Mouse (Mus musculus) limb, embryonic 10.5 days (tissue): Measurements from ENCODE around the gene Cd48. TPM values are rescaled to one million over a fixed set of nuclear protein-coding genes. Genes with fewer than 3 reads are reported as not detected.

Experiments
- DNase-seq: peaks from one replicate; pipeline ENCODE4 v3.0.0-alpha.2; 2017; ENCODE audit warnings: low spot score
- H3K27ac ChIP-seq: fragments of 300-500 bp; sonication (generic); 2 replicates; pipeline ENCODE4 v1.5.1; 2016; ENCODE audit warnings: mild to moderate bottlenecking
- H3K27me3 ChIP-seq: fragments of 300-500 bp; sonication (generic); 2 replicates; pipeline ENCODE4 v1.6.1; 2016; ENCODE audit warnings: low read depth, mild to moderate bottlenecking; ENCODE audit not compliant: poor library complexity, severe bottlenecking
- H3K36me3 ChIP-seq: fragments of 300-500 bp; sonication (generic); 2 replicates; pipeline ENCODE4 v1.6.1; 2016; ENCODE audit warnings: mild to moderate bottlenecking, moderate library complexity
- H3K4me1 ChIP-seq: fragments of 300-500 bp; sonication (generic); 2 replicates; pipeline ENCODE4 v1.6.1; 2016
- H3K4me3 ChIP-seq: fragments of 300-500 bp; sonication (generic); 2 replicates; pipeline ENCODE4 v1.5.1; 2016; ENCODE audit warnings: mild to moderate bottlenecking, moderate library complexity
- H3K9me3 ChIP-seq: fragments of 300-500 bp; sonication (generic); replicated peaks from 2 replicates; pipeline ENCODE4 v1.6.1; 2016; ENCODE audit warnings: mild to moderate bottlenecking
- WGBS: fragments of 180-500 bp; shearing (Covaris S2); methylation state at CpG from one replicate; pipeline ENCODE4 v1.1.7; 2016; 5-methylcytosine and 5-hydroxymethylcytosine counted together
- microRNA-seq: library from miRNA; unstranded; fragments of <30 nt; microRNA quantifications from one replicate; pipeline ENCODE4, GENCODE M21; 2017
- polyA plus RNA-seq: library from polyadenylated mRNA; unstranded; fragments of >200 nt; fragmentation: Nextera tagmentation; extraction: Ambion mirVana; gene quantifications from 2 replicates; pipeline ENCODE4 v1.2.1, GENCODE M21; 2016

Gene Cd48
- polyA plus RNA-seq, 1 experiment from 2014 or later, result 0.38 TPM

DNA sequence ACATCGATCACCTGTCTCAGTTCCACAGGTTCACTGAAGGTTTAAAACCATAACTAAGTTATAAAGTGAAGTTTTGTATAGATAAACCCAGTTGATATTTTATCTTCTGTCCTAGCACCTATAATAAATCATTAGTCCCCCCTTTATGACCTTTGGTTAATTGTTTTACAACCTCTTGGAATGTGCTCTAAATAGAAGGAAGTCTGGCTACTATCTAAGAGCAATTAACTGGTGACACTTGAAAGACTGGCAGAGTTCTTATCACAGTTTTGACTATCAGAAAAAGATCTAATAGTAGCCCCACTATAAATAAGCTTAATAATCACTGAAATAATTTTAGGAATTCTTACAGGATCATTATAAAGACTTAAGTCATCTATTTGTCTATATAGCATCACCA is 34.4 kb downstream of the Cd48 start:
- no peaks in the 10 kb centered on the region for H3K9me3 ChIP-seq
- H3K4me3 ChIP-seq, result no peak overlapping the region
- no peaks in the 10 kb centered on the region for H3K27me3 ChIP-seq
- H3K27ac ChIP-seq, result no peak overlapping the region
- H3K4me1 ChIP-seq, result no peaks in the 10 kb centered on the region
- 24% methylated on average over 1 of the region's 1 CpGs for WGBS
- no peaks in the 10 kb centered on the region for H3K36me3 ChIP-seq
- DNase-seq, result no peak

DNA sequence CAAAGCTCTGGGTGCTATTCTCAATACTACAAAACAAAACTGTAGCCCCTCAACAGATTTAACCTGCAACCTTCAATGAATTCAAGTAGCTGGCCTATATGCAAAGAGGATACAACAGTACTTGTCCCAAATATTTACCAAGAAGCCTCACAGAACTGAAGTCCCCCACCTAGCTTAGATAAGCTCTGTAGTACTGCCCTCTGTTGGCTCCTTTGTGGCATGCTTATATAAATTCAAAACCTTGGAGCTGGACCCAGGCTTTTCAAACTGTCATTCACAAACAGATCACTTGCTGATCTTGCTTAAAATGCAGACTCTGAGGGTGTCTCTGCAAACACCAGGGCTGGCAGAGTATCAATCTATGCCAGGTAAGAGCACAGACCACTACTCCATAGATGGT is 49.4 kb downstream of the Cd48 start:
- Histone ChIP-seq H3K4me3 (no peak overlapping the region), H3K9me3 (0 out of 2 replicates have a peak, but pooled peaks cover 2% of the 10 kb centered on the region), H3K27ac (no peak overlapping the region), H3K36me3 (no peaks in the 10 kb centered on the region), H3K27me3 (no peaks in the 10 kb centered on the region), H3K4me1 (no peaks in the 10 kb centered on the region)
- no peak for DNase-seq

DNA sequence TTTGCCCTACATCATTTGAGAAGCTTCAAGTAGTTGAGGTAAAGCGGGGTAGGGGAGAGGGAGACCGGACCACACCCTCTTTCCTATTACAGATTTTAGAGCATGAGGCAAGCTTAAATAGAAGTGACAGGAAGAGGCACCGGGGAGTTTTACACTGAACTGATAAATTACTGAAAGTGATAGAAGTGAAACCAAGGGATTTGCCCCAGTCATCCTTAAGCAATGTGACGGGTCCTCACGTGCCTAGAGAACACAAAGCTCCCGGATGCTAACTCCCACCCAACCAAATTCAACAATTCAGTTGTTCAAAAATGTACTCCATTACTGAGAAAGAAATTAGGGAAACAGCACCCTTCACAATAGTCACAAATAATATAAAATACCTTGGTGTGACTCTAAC is 53.1 kb downstream of the Cd48 start:
- no peaks in the 10 kb centered on the region for H3K36me3 ChIP-seq
- no peak for DNase-seq
- no peaks in the 10 kb centered on the region for H3K9me3 ChIP-seq
- H3K27me3 ChIP-seq, result no peaks in the 10 kb centered on the region
- WGBS, result 88% methylated on average over 6 of the region's 6 CpGs
- no peaks in the 10 kb centered on the region for H3K4me1 ChIP-seq
- no peak overlapping the region for H3K27ac ChIP-seq
- no peak overlapping the region for H3K4me3 ChIP-seq

DNA sequence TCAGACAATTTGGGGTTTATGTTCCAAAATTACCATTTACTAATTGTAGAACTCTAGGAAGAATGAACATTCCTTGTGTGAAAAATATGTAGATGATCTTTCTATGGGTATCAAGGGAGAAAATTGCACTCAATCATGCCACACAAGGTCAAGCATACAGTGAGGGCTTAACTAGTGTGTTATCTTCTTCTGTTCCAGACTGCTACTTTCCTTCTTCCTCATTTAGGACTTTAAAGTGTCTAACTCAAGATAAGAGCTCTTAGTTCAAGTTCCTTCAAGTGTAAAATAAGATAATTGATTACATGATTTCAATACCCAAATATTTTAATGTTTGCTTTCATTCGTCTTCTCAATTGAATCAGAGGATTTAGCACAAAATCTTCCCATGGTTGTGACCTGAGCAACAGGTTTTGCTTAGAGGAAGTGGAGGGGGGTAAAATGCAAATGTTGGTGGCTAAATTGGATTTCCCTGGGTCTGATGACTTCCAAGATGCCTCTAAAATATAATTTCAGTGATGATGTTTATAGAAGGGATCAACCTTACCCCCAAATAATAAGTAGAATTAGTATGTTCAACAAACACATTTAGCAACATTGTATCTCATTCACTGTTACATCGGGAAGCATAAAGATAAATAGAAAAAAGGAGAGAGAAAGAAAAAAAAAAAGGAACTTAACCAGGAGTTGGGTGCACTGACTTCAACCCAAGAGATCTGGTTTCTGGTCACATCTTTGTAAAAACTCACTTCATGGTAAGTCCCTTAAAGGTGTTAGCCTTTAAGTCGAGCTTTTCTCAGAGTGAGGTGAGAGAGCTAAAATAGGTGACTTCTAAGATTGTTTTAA is 66.5 kb downstream of the Cd48 start:
- no peak overlapping the region for H3K4me3 ChIP-seq
- H3K27me3 ChIP-seq, result no peaks in the 10 kb centered on the region
- no peaks in the 10 kb centered on the region for H3K4me1 ChIP-seq
- no peaks in the 10 kb centered on the region for H3K36me3 ChIP-seq
- no peak overlapping the region for H3K27ac ChIP-seq
- 88% methylated on average over 3 of the region's 3 CpGs for WGBS
- H3K9me3 ChIP-seq, result no peaks in the 10 kb centered on the region
- DNase-seq, result no peak

Small RNA genes within 50 kb of the gene (microRNA-seq; reads per million reads assigned to microRNA genes)
- gene Mir7683, result not detected

Other genes with a start within 250 kb of the Cd48 start
- gene F11r, start 244.5 kb upstream of the Cd48 start, polyA plus RNA-seq, result 34.7 and 38.2 TPM in 2 replicates
- gene Alyref2, start 178.5 kb upstream of the Cd48 start, polyA plus RNA-seq, result 6.5 and 8.6 TPM in 2 replicates
- not detected in 2 replicates for gene Itln1, start 146.7 kb upstream of the Cd48 start, polyA plus RNA-seq
- gene Cd244a, start 122.8 kb upstream of the Cd48 start, polyA plus RNA-seq, result not detected in 2 replicates
- gene Ly9, start 74.6 kb upstream of the Cd48 start, polyA plus RNA-seq, result not detected in 2 replicates
- gene Slamf7, start 29.0 kb upstream of the Cd48 start, polyA plus RNA-seq, result not detected in 2 replicates
- 0.19 and 0.29 TPM in 2 replicates for gene Slamf1, start 85.1 kb downstream of the Cd48 start, polyA plus RNA-seq
- 0.23 and 0.44 TPM in 2 replicates for gene Cd84, start 157.7 kb downstream of the Cd48 start, polyA plus RNA-seq
- gene Gm10521, start 213.7 kb downstream of the Cd48 start, polyA plus RNA-seq, result not detected in 2 replicates
- not detected in 2 replicates for gene Slamf6, start 235.5 kb downstream of the Cd48 start, polyA plus RNA-seq